ENCODE assay signal across 12 mouse cellular contexts in genomic region chr7:100722268-100722667, GRCm38 (mm10). TPM values are rescaled to one million over a fixed set of nuclear protein-coding genes. Genes with fewer than 3 reads are reported as not detected.
DNase-seq lines count a peak whose midpoint lies in the region; ATAC-seq lines count a peak whose summit lies in the region.
"Had no signal": no experiment of that assay in that cellular context is flagged by ENCODE, and none has a peak within 500 bp of the region (broad histone marks: within the 10 kb centered on the region; RNA-seq: fewer than 3 reads in every experiment).

No protein-coding gene starts in this region.

- H3K27me3 ChIP-seq in neural tube, embryonic 12.5 days (replicated peaks), result peaks cover 3% of the 10 kb centered on the region; the same call in 1 of the 2 replicates
- H3K27me3 ChIP-seq in limb, embryonic 10.5 days (ENCODE audit: low read depth, poor library complexity, severe bottlenecking), result no peaks in the 10 kb centered on the region
- H3K27me3 ChIP-seq: embryonic facial prominence, embryonic 15.5 days had no signal

- WGBS in neural tube, embryonic 12.5 days, result 72% methylated on average over 6 of the region's 6 CpGs
- 89% methylated on average over 6 of the region's 6 CpGs for WGBS in limb, embryonic 10.5 days

- no peak overlapping the region; the same call in 1 of the 2 replicates for H3K27ac ChIP-seq in neural tube, embryonic 12.5 days
- H3K27ac ChIP-seq in limb, embryonic 10.5 days, result peak overlapping the region; percentile 61
- H3K27ac ChIP-seq: embryonic facial prominence, embryonic 15.5 days; liver, embryonic 14.5 days had no signal

- DNase-seq in cerebellum, postnatal 10 days, result peak; percentile 62 to 77
- DNase-seq in cerebellum, adult 9-10 months, result no peak
- DNase-seq in neural tube, embryonic 10.5 days (ENCODE audit: extremely low spot score, low spot score), result no peak
- no peak for DNase-seq in limb, embryonic 10.5 days (ENCODE audit: low spot score)
- no peak for DNase-seq in yolk sac, embryonic 10.5 days (ENCODE audit: low spot score)
- DNase-seq in frontal cortex, postnatal 14 days (ENCODE audit: low spot score in 2 of 2), result no peak
- DNase-seq in layer of hippocampus, adult 8-10 months (ENCODE audit: low spot score in 2 of 2), result no peak
- DNase-seq: gastrocnemius, postnatal 25 days; layer of hippocampus, postnatal 36 days had no signal

- H3K9me3 ChIP-seq in neural tube, embryonic 12.5 days, result no peaks in the 10 kb centered on the region
- no peaks in the 10 kb centered on the region for H3K9me3 ChIP-seq in limb, embryonic 10.5 days (replicated peaks)
- H3K9me3 ChIP-seq: embryonic facial prominence, embryonic 15.5 days had no signal

- no peak overlapping the region for H3K4me2 ChIP-seq in neural tube, embryonic 12.5 days (replicated peaks)
- H3K4me2 ChIP-seq: embryonic facial prominence, embryonic 15.5 days had no signal

- ATAC-seq in neural tube, embryonic 12.5 days (ENCODE audit: low FRiP score, low read depth), result 0 out of 2 replicates have a peak, but pooled peaks have one; percentile 13

- no peak overlapping the region for H3K4me3 ChIP-seq in neural tube, embryonic 12.5 days
- H3K4me3 ChIP-seq in limb, embryonic 10.5 days, result no peak overlapping the region
- H3K4me3 ChIP-seq: embryonic facial prominence, embryonic 15.5 days had no signal

- H3K4me1 ChIP-seq in neural tube, embryonic 12.5 days, result peaks cover 24% of the 10 kb centered on the region
- peaks cover 35% of the 10 kb centered on the region for H3K4me1 ChIP-seq in limb, embryonic 10.5 days

- no peaks in the 10 kb centered on the region for H3K36me3 ChIP-seq in neural tube, embryonic 12.5 days
- H3K36me3 ChIP-seq in limb, embryonic 10.5 days, result 0 out of 2 replicates have a peak, but pooled peaks cover 6% of the 10 kb centered on the region
- H3K36me3 ChIP-seq: embryonic facial prominence, embryonic 15.5 days had no signal

- H3K9ac ChIP-seq in neural tube, embryonic 12.5 days, result 0 out of 2 replicates have a peak overlapping the region, but pooled peaks have one; percentile 13
- H3K9ac ChIP-seq: embryonic facial prominence, embryonic 15.5 days; liver, embryonic 14.5 days had no signal

RNA-seq across cellular contexts. Expression of gene Fam168a, which starts 15.8 kb away (rescaled TPM):
- 58.2 and 77.7 TPM in 2 replicates for polyA plus RNA-seq in neural tube, embryonic 12.5 days (2016; fragmentation: Nextera tagmentation; extraction: Ambion mirVana)
- polyA plus RNA-seq in limb, embryonic 10.5 days (2016; fragmentation: Nextera tagmentation; extraction: Ambion mirVana), result 29.6 and 39.6 TPM in 2 replicates
- total RNA-seq in layer of hippocampus, adult 8-10 months (2022), result 100 to 1,000 TPM; 199 to 225 (median 213) TPM

Comparison
In these comparisons a context has a peak if more than half of its experiments do, and no peak if none do; other contexts are left out.
1. DNase-seq: peak in cerebellum, postnatal 10 days (2 of 2); none in cerebellum, adult 9-10 months (single experiment), neural tube, embryonic 10.5 days (single experiment), limb, embryonic 10.5 days (single experiment), yolk sac, embryonic 10.5 days (single experiment), frontal cortex, postnatal 14 days (0 of 2) and layer of hippocampus, adult 8-10 months (0 of 2).